Mouse (Mus musculus) bone marrow macrophage, adult 2 months (primary cell): ENCODE results near the gene Retreg3.

ENCODE experiments used
- CTCF ChIP-seq: IDR thresholded peaks from 2 replicates; pipeline ENCODE4 v1.5.1; 2012; ENCODE audit warnings: low read depth, mild to moderate bottlenecking, low read length, moderate library complexity
- POLR2A ChIP-seq: IDR thresholded peaks from 2 replicates; pipeline ENCODE4 v1.6.1; 2012; ENCODE audit warnings: mild to moderate bottlenecking, low read depth, low read length, borderline replicate concordance

DNA sequence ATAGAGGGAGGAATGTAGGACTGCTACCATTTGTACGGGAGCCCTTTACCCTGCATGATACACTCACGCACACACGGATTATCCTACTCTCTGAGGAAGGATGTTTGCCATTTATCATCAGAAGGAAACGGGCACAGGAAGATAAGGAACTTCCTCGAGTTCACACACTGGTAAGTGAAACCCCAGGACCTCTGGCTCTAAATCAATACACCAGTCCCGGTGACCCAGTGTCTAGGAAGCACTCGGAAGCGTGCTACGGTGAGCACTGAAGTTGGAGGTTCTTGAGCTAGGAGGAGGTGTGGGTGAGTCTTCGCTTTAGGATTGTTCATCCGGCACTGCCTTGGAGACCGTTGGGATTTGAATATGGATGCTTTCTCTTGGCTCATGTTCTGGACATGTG is 13.3 kb upstream of the Retreg3 start:
- TF ChIP-seq POLR2A (no peak), CTCF (no peak)
